Mouse (Mus musculus) Patski (cell line): Measurements from ENCODE around the gene Ccl17. TPM values are rescaled to one million over a fixed set of nuclear protein-coding genes. Genes with fewer than 3 reads are reported as not detected.
A peak's percentile ranks its signal among the peaks of the same experiment; 100 is the strongest.

ENCODE experiments used
- ATAC-seq: fragments of 100-300 bp; one replicate; pipeline ENCODE4 v1.8.0; 2021
- CTCF ChIA-PET: fragments of 350-600 bp; sonication (Branson Sonifier 250); formaldehyde crosslinking; loops from one replicate; lab custom pipeline; 2022; ENCODE audit warnings: inconsistent platforms; lab: Charles Lee
- POLR2A ChIA-PET: fragments of 350-600 bp; sonication (Branson Sonifier 250); formaldehyde crosslinking; loops from one replicate; lab custom pipeline; 2022; ENCODE audit warnings: antibody characterized with exemption, inconsistent platforms; lab: Charles Lee
- DNase-seq: peaks from one replicate; pipeline ENCODE4 v3.0.0-alpha.2; 2011; ENCODE audit warnings: low read depth, low spot score
- H3K27me3 ChIP-seq: fragments of 371-371 bp; one replicate; pipeline ENCODE4 v1.5.1; 2021
- CTCF ChIP-seq: fragments of 100-300 bp; IDR thresholded peaks from one replicate; pipeline ENCODE4 v1.5.1; 2021
- in situ Hi-C: fragments of 300-500 bp; cut with MboI; formaldehyde crosslinking; loops from 3 replicates; pipeline ENCODE4 v1.11.1; 2018; ENCODE audit warnings: low pct_unique_long_range_greater_than_20kb, mixed read lengths
- polyA plus RNA-seq: library from polyadenylated mRNA; unstranded; gene quantifications from one replicate; pipeline ENCODE4 v1.2.3, GENCODE M21; 2021

The Ccl17 gene
- polyA plus RNA-seq, 1 experiment from 2014 or later: 14.5 TPM

DNA sequence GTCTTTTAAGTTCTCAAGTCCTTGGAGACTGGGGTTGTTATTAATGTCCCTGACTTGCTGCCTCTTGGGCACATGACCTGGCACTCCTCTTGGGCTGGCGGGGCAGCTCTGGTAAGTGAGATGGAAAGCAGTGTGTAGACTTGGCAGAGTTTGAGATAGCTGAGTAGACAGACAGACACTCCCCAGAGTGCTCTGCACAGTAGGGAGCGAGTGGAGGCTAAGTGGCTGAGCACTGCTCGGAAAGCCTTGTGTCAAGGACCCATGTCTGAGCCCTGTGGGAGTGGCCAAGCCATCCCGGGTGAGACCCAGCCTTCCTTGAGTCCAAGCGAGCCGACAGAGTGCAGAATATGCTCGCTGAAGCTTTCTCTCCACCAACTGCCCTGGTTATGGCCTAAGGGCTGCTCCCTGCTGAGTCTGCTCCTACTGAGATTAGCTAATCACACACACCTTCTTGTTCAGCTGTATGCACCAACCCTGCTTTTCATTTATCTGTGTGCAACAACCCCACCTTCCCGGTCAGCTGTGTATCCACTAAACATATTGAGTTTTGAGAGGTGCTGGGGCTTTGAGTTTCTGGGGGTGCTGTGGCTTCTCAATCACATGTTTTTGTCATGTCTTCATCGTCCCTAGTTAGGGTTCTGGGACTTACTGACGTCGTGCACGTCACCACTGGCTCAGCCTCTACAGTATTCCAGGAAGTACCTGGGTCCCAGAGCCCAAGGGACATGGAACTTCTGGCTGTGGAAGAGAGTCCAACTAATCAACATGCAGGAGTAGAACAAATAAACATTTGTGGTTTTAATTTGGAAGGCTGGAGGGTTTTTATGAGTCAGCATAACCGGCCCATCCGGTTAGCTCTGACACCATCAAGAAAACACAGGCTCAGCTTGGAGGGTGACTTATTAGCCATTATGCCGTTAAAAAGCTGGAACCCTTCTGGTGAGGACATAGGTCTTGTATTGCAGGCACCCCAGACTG is 22.4 kb upstream of the Ccl17 start:
- CTCF ChIA-PET: interaction anchor here (0.6 to 3.1 kb wide), 10 partner anchors 13 to 84 kb away, joined by 3 to 13 read pairs (median 4); no protein-coding TSS in a partner anchor
- no peaks in the 10 kb centered on the region for H3K27me3 ChIP-seq
- POLR2A ChIA-PET: interaction anchor here (0.6 to 1.1 kb wide), 5 partner anchors 17 to 83 kb away, joined by 3 to 6 read pairs (median 4); partner anchors contain the start of gene Ccl17
- DNase-seq (peak; percentile 64), ATAC-seq (peak; percentile 55)
- no peak for TF ChIP-seq CTCF
- in situ Hi-C loops: loop anchor here (10.0 kb wide), 1 partner anchor 83 kb away; no protein-coding TSS in a partner anchor

DNA sequence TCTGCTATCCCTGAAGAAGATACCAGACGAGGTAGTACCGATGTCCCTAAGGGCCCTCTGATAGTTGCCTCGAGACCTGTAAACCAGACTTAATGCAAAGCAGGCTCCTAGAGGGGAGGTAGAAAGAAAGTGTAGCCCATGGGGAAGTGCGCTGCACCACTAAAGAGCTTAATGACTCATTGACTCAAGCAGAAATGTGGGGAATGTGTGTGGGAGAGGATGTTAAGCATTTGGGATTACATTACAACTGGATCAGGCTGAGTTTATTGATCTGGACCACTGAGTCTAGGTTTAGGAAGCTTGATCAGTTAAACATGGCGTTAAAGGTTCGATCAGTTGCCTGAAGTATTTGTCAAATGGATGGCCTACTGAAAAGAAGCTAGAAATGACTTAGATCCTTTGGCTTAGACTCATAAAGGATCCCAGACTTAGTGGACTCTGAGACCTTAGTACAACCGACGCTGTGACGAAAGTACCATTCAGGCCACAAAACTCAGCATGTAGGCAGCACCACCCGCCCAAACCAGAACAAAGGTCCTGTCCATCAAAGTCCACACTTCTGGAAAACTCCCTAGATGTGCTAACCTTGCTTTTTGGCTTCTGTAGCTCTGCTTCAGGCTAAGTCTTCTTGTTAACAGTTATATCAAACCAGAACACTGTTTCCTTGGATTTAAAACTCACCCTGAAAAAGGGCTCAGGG is 20.8 kb upstream of the Ccl17 start:
- H3K27me3 ChIP-seq: no peaks in the 10 kb centered on the region
- no peak for TF ChIP-seq CTCF
- CTCF ChIA-PET: interaction anchor here (1.0 to 3.1 kb wide), 4 partner anchors 12 to 83 kb away, joined by 5 to 13 read pairs (median 6); partner anchors contain the start of gene Ccl17
- ATAC-seq: peak; percentile 29
- POLR2A ChIA-PET: interaction anchor here (1.2 kb wide), 1 partner anchor 18 kb away, joined by 4 read pairs; the partner anchor contains the start of gene Cx3cl1
- in situ Hi-C loops: loop anchor here (10.0 kb wide), 1 partner anchor 85 kb away; no protein-coding TSS in a partner anchor
- DNase-seq: no peak

DNA sequence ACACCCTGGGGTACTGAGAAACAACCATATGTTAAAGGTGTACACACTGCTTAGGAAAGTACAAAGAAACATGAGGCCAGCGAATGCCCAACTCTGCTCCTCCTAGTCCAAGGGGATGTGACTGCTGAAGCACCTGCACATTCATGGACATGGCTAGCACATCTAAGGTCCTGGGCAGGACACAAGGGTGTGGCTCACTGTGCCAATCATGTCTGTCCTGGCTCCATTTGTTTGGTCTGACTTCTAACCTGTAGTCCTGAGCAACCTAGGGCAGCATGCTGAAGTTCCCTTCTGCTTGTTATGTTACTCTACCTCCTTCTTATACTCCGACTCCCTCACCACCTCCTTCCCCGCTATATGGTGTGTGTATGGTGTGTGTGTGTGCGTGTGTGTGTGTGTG is 15.9 kb upstream of the Ccl17 start:
- in situ Hi-C loops: no loop called here
- H3K27me3 ChIP-seq: no peaks in the 10 kb centered on the region
- ATAC-seq (no peak), DNase-seq (no peak)
- TF ChIP-seq CTCF: no peak
- ChIA-PET CTCF (interaction anchor here (1.3 to 1.6 kb wide), 2 partner anchors 13 to 15 kb away, joined by 3 read pairs; no protein-coding TSS in a partner anchor), POLR2A (no interaction called here)

DNA sequence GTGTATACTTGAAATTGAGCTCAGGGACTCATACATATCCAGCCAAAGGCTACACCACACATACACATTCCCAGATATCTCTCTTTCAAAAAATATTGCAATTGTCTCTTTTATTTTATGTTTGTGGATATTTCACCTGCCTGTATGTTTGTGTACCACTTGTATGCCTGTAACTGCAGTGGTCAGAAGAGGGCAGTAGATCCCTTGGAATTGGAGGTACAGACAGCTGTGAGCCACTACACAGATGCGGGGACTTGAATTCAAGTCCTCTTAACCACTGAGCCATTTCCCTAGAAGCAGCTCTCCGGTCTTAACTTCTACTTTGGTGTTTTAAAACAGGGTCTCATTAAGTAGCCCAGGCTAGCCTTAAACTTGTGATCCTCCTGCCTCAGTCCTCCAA is 15.5 kb upstream of the Ccl17 start:
- H3K27me3 ChIP-seq: no peaks in the 10 kb centered on the region
- ATAC-seq (no peak), DNase-seq (no peak)
- in situ Hi-C loops: no loop called here
- CTCF ChIA-PET: interaction anchor here (1.6 kb wide), 1 partner anchor 15 kb away, joined by 3 read pairs; no protein-coding TSS in a partner anchor
- no peak for TF ChIP-seq CTCF
- POLR2A ChIA-PET: no interaction called here

- no peak for TF ChIP-seq CTCF
- DNase-seq (no peak), ATAC-seq (no peak)
- ChIA-PET CTCF (interaction anchor here (1.1 to 2.8 kb wide), 4 partner anchors 9 to 96 kb away, joined by 3 to 13 read pairs (median 6); no protein-coding TSS in a partner anchor), POLR2A (interaction anchor here (0.8 kb wide), 1 partner anchor 14 kb away, joined by 7 read pairs; no protein-coding TSS in a partner anchor)
- in situ Hi-C loops: loop anchor here (10.0 kb wide), 1 partner anchor 196 kb away; the partner anchor contains the start of genes Fam192a and Rspry1
- no peaks in the 10 kb centered on the region for H3K27me3 ChIP-seq
Measured at GRCm38 (mm10) chr8:94800278-94800968, 9.8 kb upstream of the Ccl17 start.

GRCm38 (mm10) chr8:94801293-94802095 is 8.8 kb upstream of the Ccl17 start:
- no peak for ATAC-seq
- TF ChIP-seq CTCF: no peak
- ChIA-PET POLR2A (interaction anchor here (0.8 kb wide), 1 partner anchor 15 kb away, joined by 7 read pairs; no protein-coding TSS in a partner anchor), CTCF (interaction anchor here (0.9 to 2.8 kb wide), 10 partner anchors 8 to 207 kb away, joined by 3 to 13 read pairs (median 4); no protein-coding TSS in a partner anchor)
- H3K27me3 ChIP-seq: no peaks in the 10 kb centered on the region
- no peak for DNase-seq
- in situ Hi-C loops: loop anchor here (10.0 kb wide), 1 partner anchor 197 kb away; the partner anchor contains the start of genes Fam192a and Rspry1

DNA sequence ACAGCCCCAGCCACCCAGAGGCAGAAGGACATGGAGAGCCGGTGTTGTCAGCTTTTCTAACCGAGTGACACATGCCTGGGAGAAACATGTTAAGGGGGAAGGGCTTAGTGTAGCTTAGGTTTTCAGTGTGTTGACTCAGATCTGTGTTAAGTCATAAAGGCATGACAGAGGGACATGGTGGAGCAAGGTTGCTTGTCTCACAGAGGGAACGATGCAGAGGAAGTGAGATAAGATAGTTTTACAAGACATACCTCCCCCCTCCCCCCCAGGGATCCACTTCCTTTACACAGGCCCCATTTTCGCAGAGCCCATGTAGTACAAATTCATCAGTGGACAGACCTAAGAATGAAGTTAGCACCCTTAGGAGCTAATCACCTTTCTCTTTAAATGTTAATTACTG is 7.9 kb upstream of the Ccl17 start:
- in situ Hi-C loops: loop anchor here (10.0 kb wide), 1 partner anchor 198 kb away; the partner anchor contains the start of genes Fam192a and Rspry1
- no peak for TF ChIP-seq CTCF
- POLR2A ChIA-PET: no interaction called here
- H3K27me3 ChIP-seq: no peaks in the 10 kb centered on the region
- DNase-seq (no peak), ATAC-seq (no peak)
- CTCF ChIA-PET: interaction anchor here (0.9 to 2.8 kb wide), 8 partner anchors 9 to 208 kb away, joined by 3 to 13 read pairs (median 4); no protein-coding TSS in a partner anchor

DNA sequence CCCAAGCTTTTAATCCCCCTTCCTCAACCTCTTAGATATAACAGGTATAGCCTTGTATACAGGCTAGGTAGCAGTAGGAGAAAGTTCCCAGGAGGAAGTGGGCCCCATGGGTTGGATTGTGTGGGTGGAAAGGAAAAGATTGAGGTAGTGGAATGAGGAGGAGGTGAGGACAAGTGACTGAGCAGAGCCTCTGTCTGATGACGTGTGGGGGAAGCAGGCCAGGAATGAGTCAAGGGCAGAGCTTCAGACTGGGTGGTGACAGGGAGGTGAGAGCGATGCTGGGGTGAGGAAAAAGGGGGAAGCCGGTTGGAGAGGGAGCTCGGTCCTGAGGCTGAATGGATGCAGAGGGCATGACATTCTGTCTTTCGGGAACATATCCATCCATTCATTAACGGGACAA is 6.7 kb upstream of the Ccl17 start:
- ATAC-seq: no peak
- DNase-seq: no peak
- CTCF ChIA-PET: interaction anchor here (1.0 to 1.6 kb wide), 3 partner anchors 11 to 36 kb away, joined by 3 read pairs; no protein-coding TSS in a partner anchor

More for the DNA sequence above, 6.7 kb upstream of the Ccl17 start:
- in situ Hi-C loops: loop anchor here (10.0 kb wide), 1 partner anchor 199 kb away; the partner anchor contains the start of genes Fam192a and Rspry1
- no peak for TF ChIP-seq CTCF
- no peaks in the 10 kb centered on the region for H3K27me3 ChIP-seq
- POLR2A ChIA-PET: no interaction called here
